Mouse (Mus musculus): ENCODE results near the gene Slc9a9.

- TF ChIP-seq CTCF (IDR thresholded peaks at IDR 0.05; ENCODE audit: control insufficient read depth, insufficient read depth, low read length) (no peak), POLR2A (IDR thresholded peaks at IDR 0.05; ENCODE audit: borderline replicate concordance, control insufficient read depth, low read depth, low read length) (no peak)
These were observed 24.1 kb upstream of the Slc9a9 start for GRCm38 (mm10) chr9:94645631-94646030.

Measured in bone marrow, adult 2 months (tissue).